Mouse (Mus musculus) megakaryocyte-erythroid progenitor cell, adult 5-6 weeks (primary cell): ENCODE measurements around the gene Ccdc155. TPM values are rescaled to one million over a fixed set of nuclear protein-coding genes. Genes with fewer than 3 reads are reported as not detected.

Experiments
- ATAC-seq: replicated peaks from 2 replicates; pipeline ENCODE4 v1.8.0; 2016; ENCODE audit warnings: mild to moderate bottlenecking, inconsistent platforms; ENCODE audit not compliant: severe bottlenecking, poor library complexity, low FRiP score, low TSS enrichment
- total RNA-seq, 2 experiments: library from RNA; stranded (forward) in 1 of 2; stranded (reverse) in 1 of 2; fragments of 200-1000, 215-1000 nt in 1 of 2; fragments of >200 nt in 1 of 2; fragmentation: Nextera tagmentation in 1 of 2; gene quantifications; 2 replicates each; pipeline ENCODE4 v1.2.3; 2014 to 2017

Ccdc155 gene
- total RNA-seq, 2 experiments from 2014 or later: 0.52 to 2.0 TPM

- no peak for ATAC-seq
Measured at GRCm38 (mm10) chr7:45169495-45169894, 35.2 kb downstream of the Ccdc155 start.

GRCm38 (mm10) chr7:45168656-45169055, 36.0 kb downstream of the Ccdc155 start:
- no peak for ATAC-seq

- no peak for ATAC-seq
Measured at GRCm38 (mm10) chr7:45167761-45168445, 36.8 kb downstream of the Ccdc155 start.

GRCm38 (mm10) chr7:45166950-45167401, 37.7 kb downstream of the Ccdc155 start:
- no peak for ATAC-seq

GRCm38 (mm10) chr7:45165701-45166100, 39.0 kb downstream of the Ccdc155 start:
- no peak for ATAC-seq

- ATAC-seq: no peak
Measured at GRCm38 (mm10) chr7:45164833-45165232, 39.9 kb downstream of the Ccdc155 start.

- ATAC-seq: 0 out of 2 replicates have a peak, but pooled peaks have one; percentile 46
Measured at GRCm38 (mm10) chr7:45163735-45164490, 40.8 kb downstream of the Ccdc155 start, which contains the start of gene Slc17a7. TSS of gene Slc17a7 (plus strand) at chr7:45163949.

GRCm38 (mm10) chr7:45162996-45163615, 41.6 kb downstream of the Ccdc155 start:
- ATAC-seq: no peak

GRCm38 (mm10) chr7:45162551-45162950, 42.1 kb downstream of the Ccdc155 start:
- ATAC-seq: no peak

GRCm38 (mm10) chr7:45161612-45162473, 42.8 kb downstream of the Ccdc155 start:
- ATAC-seq: peak; percentile 82

- no peak for ATAC-seq
Measured at GRCm38 (mm10) chr7:45160866-45161265, 43.8 kb downstream of the Ccdc155 start.

- ATAC-seq: no peak
Measured at GRCm38 (mm10) chr7:45160316-45160800, 44.3 kb downstream of the Ccdc155 start.

GRCm38 (mm10) chr7:45158991-45159390, 45.7 kb downstream of the Ccdc155 start:
- no peak for ATAC-seq

GRCm38 (mm10) chr7:45157459-45157858, 47.2 kb downstream of the Ccdc155 start:
- ATAC-seq: no peak

- no peak for ATAC-seq
Measured at GRCm38 (mm10) chr7:45156206-45156605, 48.5 kb downstream of the Ccdc155 start.

- ATAC-seq: no peak
Measured at GRCm38 (mm10) chr7:45155590-45155989, 49.1 kb downstream of the Ccdc155 start.

- ATAC-seq: peak; percentile 56
Measured at GRCm38 (mm10) chr7:45154993-45155514, 49.6 kb downstream of the Ccdc155 start.

- peak; percentile 93 for ATAC-seq
Measured at GRCm38 (mm10) chr7:45154096-45154992, 50.3 kb downstream of the Ccdc155 start, which contains the start of the genes Pih1d1 and Aldh16a1. TSS of gene Pih1d1 (plus strand) at chr7:45154303. TSS of gene Aldh16a1 (minus strand) at chr7:45154584.
